27 mouse cellular contexts compared by ENCODE assay signal in genomic region chr7:140032366-140032765, GRCm38 (mm10). TPM values are rescaled to one million over a fixed set of nuclear protein-coding genes. Genes with fewer than 3 reads are reported as not detected.
DNase-seq lines count a peak whose midpoint lies in the region; ATAC-seq and TF ChIP-seq lines count a peak whose summit lies in the region.
"Had no signal": no experiment of that assay in that cellular context is flagged by ENCODE, and none has a peak within 500 bp of the region (broad histone marks: within the 10 kb centered on the region; RNA-seq: fewer than 3 reads in every experiment).

No protein-coding gene starts in this region.

- H3K36me3 ChIP-seq in kidney, embryonic 15.5 days: peaks cover 57% of the 10 kb centered on the region

- no peak overlapping the region for H3K9ac ChIP-seq in kidney, embryonic 15.5 days

- peak; percentile 2 for DNase-seq in embryo, embryonic 10 days (ENCODE audit: low spot score)
- DNase-seq in embryo, embryonic 10.5 days (ENCODE audit: low spot score): no peak
- peak; percentile 72 for DNase-seq in heart, adult 11 months
- DNase-seq in heart, postnatal 4 days: no peak
- peak; percentile 2 for DNase-seq in layer of hippocampus, adult 11-12 months (ENCODE audit: low spot score)
- no peak for DNase-seq in layer of hippocampus, adult 2 months (ENCODE audit: low spot score in 2 of 2)
- DNase-seq in B cell, adult 2 months: peak; percentile 0
- DNase-seq: adrenal gland, adult 2 months; adrenal gland, adult 8-10 months; adrenal gland, postnatal 10 days; adrenal gland, postnatal 14 days; adrenal gland, postnatal 25 days; adrenal gland, postnatal 36 days; cerebellum, adult 11 months; cerebellum, adult 11-12 months; cerebellum, adult 18-20 months had no signal

- no peak for TF ChIP-seq CTCF in layer of hippocampus, adult 2 months (conservative IDR thresholded peaks at IDR 0.05)

- no peak for ATAC-seq in kidney, embryonic 15.5 days (replicated peaks; ENCODE audit: low FRiP score)
- ATAC-seq: activated CD4-positive, CD25-positive, alpha-beta regulatory T cell, adult 4 months; CD4-positive, CD25-positive, alpha-beta regulatory T cell, adult 4 months; Patski had no signal

- H3K4me2 ChIP-seq in kidney, embryonic 15.5 days: no peak overlapping the region

- H3K4me1 ChIP-seq in kidney, embryonic 15.5 days: peaks cover 17% of the 10 kb centered on the region

- H3K27ac ChIP-seq in layer of hippocampus, adult 2 months: no peak overlapping the region
- H3K27ac ChIP-seq in kidney, embryonic 15.5 days: no peak overlapping the region

- 96% methylated on average over 10 of the region's 10 CpGs for WGBS in kidney, embryonic 15.5 days

- 0 out of 2 replicates have a peak, but pooled peaks cover 3% of the 10 kb centered on the region for H3K9me3 ChIP-seq in kidney, embryonic 15.5 days (replicated peaks)

- H3K27me3 ChIP-seq in kidney, embryonic 15.5 days: no peaks in the 10 kb centered on the region
- H3K27me3 ChIP-seq: CH12.LX, Patski had no signal

- H3K4me3 ChIP-seq in layer of hippocampus, adult 2 months: no peak overlapping the region
- H3K4me3 ChIP-seq in kidney, embryonic 15.5 days (replicated peaks): no peak overlapping the region

RNA-seq across cellular contexts. Expression of gene Zfp511, which starts 3.8 kb away (rescaled TPM):
- 10 to 100 TPM; 14.6 to 17.9 TPM for total RNA-seq in heart, postnatal 4 days (2021)
- 10 to 100 TPM; 24.8 to 28.7 TPM for total RNA-seq in layer of hippocampus, adult 2 months (2021)
- 38.3 and 40.4 TPM in 2 replicates for polyA plus RNA-seq in kidney, embryonic 15.5 days (2015; fragmentation: Nextera tagmentation; extraction: Ambion mirVana)

RNA-seq across cellular contexts. Expression of gene Tubgcp2, which starts 4.1 kb away (rescaled TPM):
- total RNA-seq in heart, postnatal 4 days (2021): 10 to 100 TPM; 45.3 to 45.8 TPM
- 10 to 100 TPM; 39.9 to 40.6 TPM for total RNA-seq in layer of hippocampus, adult 2 months (2021)
- 52.6 and 58.0 TPM in 2 replicates for polyA plus RNA-seq in kidney, embryonic 15.5 days (2015; fragmentation: Nextera tagmentation; extraction: Ambion mirVana)

RNA-seq across cellular contexts. Expression of gene Msx3, which starts 16.5 kb away (rescaled TPM):
- total RNA-seq in heart, postnatal 4 days (2021): not detected
- total RNA-seq in layer of hippocampus, adult 2 months (2021): under 1 TPM in 1 of 2 experiments, not detected in 1; 0.15 TPM
- polyA plus RNA-seq in kidney, embryonic 15.5 days (2015; fragmentation: Nextera tagmentation; extraction: Ambion mirVana): not detected in 2 replicates
- total RNA-seq: adrenal gland, adult 18-20 months; adrenal gland, adult 2 months; adrenal gland, adult 8-10 months; adrenal gland, postnatal 10 days; adrenal gland, postnatal 14 days; adrenal gland, postnatal 25 days; adrenal gland, postnatal 36 days; adrenal gland, postnatal 4 days; CH12.LX; MEL had no signal
- polyA plus RNA-seq: activated CD4-positive, CD25-positive, alpha-beta regulatory T cell, adult 4 months; adrenal gland, adult 2 months; G1E; Patski had no signal

RNA-seq across cellular contexts. Expression of gene Adam8, which starts 40.0 kb away (rescaled TPM):
- total RNA-seq in heart, postnatal 4 days (2021): under 1 TPM; 0.38 to 0.90 TPM
- 1 to 10 TPM; 3.4 to 6.0 TPM for total RNA-seq in layer of hippocampus, adult 2 months (2021)
- polyA plus RNA-seq in kidney, embryonic 15.5 days (2015; fragmentation: Nextera tagmentation; extraction: Ambion mirVana): 1.4 and 2.1 TPM in 2 replicates

RNA-seq across cellular contexts. Expression of gene Caly, which starts 50.0 kb away (rescaled TPM):
- total RNA-seq in heart, postnatal 4 days (2021): under 1 TPM in 1 of 2 experiments, not detected in 1; 0.34 TPM
- 100 to 1,000 TPM; 255 to 267 TPM for total RNA-seq in layer of hippocampus, adult 2 months (2021)
- polyA plus RNA-seq in kidney, embryonic 15.5 days (2015; fragmentation: Nextera tagmentation; extraction: Ambion mirVana): 1.4 and 2.1 TPM in 2 replicates
- total RNA-seq: CH12.LX, ES-E14, G1E, MEL had no signal
- polyA plus RNA-seq: activated CD4-positive, CD25-positive, alpha-beta regulatory T cell, adult 4 months; C2C12; CD4-positive, CD25-positive, alpha-beta regulatory T cell, adult 4 months; G1E; Patski had no signal

Comparison
In these comparisons a context has a peak if more than half of its experiments do, and no peak if none do; other contexts are left out.
1. DNase-seq: peak in embryo, embryonic 10 days (single experiment), heart, adult 11 months (single experiment), layer of hippocampus, adult 11-12 months (single experiment) and B cell, adult 2 months (2 of 2); none in embryo, embryonic 10.5 days (single experiment), heart, postnatal 4 days (single experiment) and layer of hippocampus, adult 2 months (0 of 2).